Mouse (Mus musculus): ENCODE measurements around the gene Kcnip1. TPM values are rescaled to one million over a fixed set of nuclear protein-coding genes. Genes with fewer than 3 reads are reported as not detected.

Kcnip1 gene
- total and polyA plus RNA-seq, 2 experiments from 2014 or later = 0.05 TPM; not detected in 1

GRCm38 (mm10) chr11:33598986-33599385 is 394.0 kb downstream of the Kcnip1 start, which contains the start of gene D130052B06Rik:
D130052B06Rik (plus strand) TSS chr11:33599302.
- Histone ChIP-seq H3K27ac (ENCODE audit: low read depth) (no peak within 1 kb of the TSS), H3K4me1 (ENCODE audit: control insufficient read depth, insufficient read depth) (no peaks in the 10 kb centered on the region), H3K4me2 (ENCODE audit: low read depth, low read length) (no peak within 1 kb of the TSS), H3K27me3 (ENCODE audit: control insufficient read depth, insufficient read depth, low read length) (no peaks in the 10 kb centered on the region), H3K4me3 (ENCODE audit: low read depth, low read length) (no peak within 1 kb of the TSS), H3K9me3 (replicated peaks; ENCODE audit: control insufficient read depth, low read length) (no peaks in the 10 kb centered on the region), H3K36me3 (replicated peaks; ENCODE audit: control insufficient read depth, insufficient read depth, low read length) (no peaks in the 10 kb centered on the region), H3K9ac (replicated peaks; ENCODE audit: low read depth, low read length) (no peak within 1 kb of the TSS)
- TF ChIP-seq CTCF (IDR thresholded peaks at IDR 0.05; ENCODE audit: low read depth) (no peak), EP300 (IDR thresholded peaks at IDR 0.05; ENCODE audit: low read depth) (no peak)
- DNase-seq (ENCODE audit: low spot score) (no peak), ATAC-seq (ENCODE audit: insufficient read depth, low read depth) (no peak)
- 71% methylated on average over 4 of the region's 4 CpGs for WGBS

- Histone ChIP-seq H3K27me3 (ENCODE audit: control insufficient read depth, insufficient read depth, low read length) (no peaks in the 10 kb centered on the region), H3K4me3 (ENCODE audit: low read depth, low read length) (no peak overlapping the region), H3K4me1 (ENCODE audit: control insufficient read depth, insufficient read depth) (no peaks in the 10 kb centered on the region), H3K4me2 (ENCODE audit: low read depth, low read length) (no peak overlapping the region), H3K36me3 (replicated peaks; ENCODE audit: control insufficient read depth, insufficient read depth, low read length) (no peaks in the 10 kb centered on the region), H3K9me3 (replicated peaks; ENCODE audit: control insufficient read depth, low read length) (no peaks in the 10 kb centered on the region), H3K27ac (ENCODE audit: low read depth) (no peak overlapping the region), H3K9ac (replicated peaks; ENCODE audit: low read depth, low read length) (no peak overlapping the region)
- DNase-seq (ENCODE audit: low spot score) (no peak), ATAC-seq (ENCODE audit: insufficient read depth, low read depth) (no peak)
- TF ChIP-seq CTCF (IDR thresholded peaks at IDR 0.05; ENCODE audit: low read depth) = no peak
- WGBS = 65% methylated on average over 4 of the region's 4 CpGs
These were observed 396.3 kb downstream of the Kcnip1 start for GRCm38 (mm10) chr11:33596655-33597054.

- 76% methylated on average over 4 of the region's 4 CpGs for WGBS
- TF ChIP-seq EP300 (IDR thresholded peaks at IDR 0.05; ENCODE audit: low read depth) (no peak), CTCF (IDR thresholded peaks at IDR 0.05; ENCODE audit: low read depth) (no peak)
- H3K36me3 ChIP-seq (replicated peaks; ENCODE audit: control insufficient read depth, insufficient read depth, low read length) = no peaks in the 10 kb centered on the region
- H3K27me3 ChIP-seq (ENCODE audit: control insufficient read depth, insufficient read depth, low read length) = no peaks in the 10 kb centered on the region
- no peak overlapping the region for H3K4me2 ChIP-seq (ENCODE audit: low read depth, low read length)
- no peak overlapping the region for H3K4me3 ChIP-seq (ENCODE audit: low read depth, low read length)
- ATAC-seq (ENCODE audit: insufficient read depth, low read depth) (no peak), DNase-seq (ENCODE audit: low spot score) (no peak)
- no peaks in the 10 kb centered on the region for H3K4me1 ChIP-seq (ENCODE audit: control insufficient read depth, insufficient read depth)
- no peak overlapping the region for H3K27ac ChIP-seq (ENCODE audit: low read depth)
- H3K9ac ChIP-seq (replicated peaks; ENCODE audit: low read depth, low read length) = no peak overlapping the region
- no peaks in the 10 kb centered on the region for H3K9me3 ChIP-seq (replicated peaks; ENCODE audit: control insufficient read depth, low read length)
These were observed 400.1 kb downstream of the Kcnip1 start for GRCm38 (mm10) chr11:33592826-33593225.

DNA sequence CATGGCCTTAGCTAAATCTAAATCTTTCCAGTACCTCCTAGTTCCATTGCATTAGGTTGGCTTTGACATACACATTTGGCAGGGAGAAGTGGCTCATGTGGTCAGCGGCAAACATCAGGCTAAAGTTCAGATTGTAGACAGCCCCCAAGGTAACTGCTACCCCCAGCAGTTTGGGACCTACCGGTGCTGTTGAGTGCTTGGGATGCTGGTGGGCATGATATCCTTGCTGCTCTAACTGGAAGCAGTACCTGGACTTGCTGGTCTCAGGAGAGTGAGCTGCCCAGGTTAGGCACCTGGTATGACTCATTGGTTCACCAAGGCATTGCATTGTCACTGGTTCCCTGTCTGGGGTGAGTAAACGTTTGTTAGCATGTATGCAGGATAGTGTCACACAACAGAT is 402.2 kb downstream of the Kcnip1 start:
- H3K4me3 ChIP-seq (ENCODE audit: low read depth, low read length) = no peak overlapping the region
- no peak for TF ChIP-seq EP300 (IDR thresholded peaks at IDR 0.05; ENCODE audit: low read depth)
- TF ChIP-seq CTCF (IDR thresholded peaks at IDR 0.05; ENCODE audit: low read depth) = no peak
- no peak overlapping the region for H3K9ac ChIP-seq (replicated peaks; ENCODE audit: low read depth, low read length)
- no peaks in the 10 kb centered on the region for H3K36me3 ChIP-seq (replicated peaks; ENCODE audit: control insufficient read depth, insufficient read depth, low read length)
- H3K4me2 ChIP-seq (ENCODE audit: low read depth, low read length) = no peak overlapping the region
- no peaks in the 10 kb centered on the region for H3K27me3 ChIP-seq (ENCODE audit: control insufficient read depth, insufficient read depth, low read length)
- H3K4me1 ChIP-seq (ENCODE audit: control insufficient read depth, insufficient read depth) = no peaks in the 10 kb centered on the region
- ATAC-seq (ENCODE audit: insufficient read depth, low read depth) = no peak
- no peak for DNase-seq (ENCODE audit: low spot score)
- 74% methylated on average over 3 of the region's 3 CpGs for WGBS
- H3K27ac ChIP-seq (ENCODE audit: low read depth) = no peak overlapping the region
- no peaks in the 10 kb centered on the region for H3K9me3 ChIP-seq (replicated peaks; ENCODE audit: control insufficient read depth, low read length)

- Histone ChIP-seq H3K4me2 (ENCODE audit: low read depth, low read length) (no peak overlapping the region), H3K4me1 (ENCODE audit: control insufficient read depth, insufficient read depth) (no peaks in the 10 kb centered on the region), H3K9me3 (replicated peaks; ENCODE audit: control insufficient read depth, low read length) (no peaks in the 10 kb centered on the region), H3K36me3 (replicated peaks; ENCODE audit: control insufficient read depth, insufficient read depth, low read length) (no peaks in the 10 kb centered on the region), H3K27me3 (ENCODE audit: control insufficient read depth, insufficient read depth, low read length) (no peaks in the 10 kb centered on the region), H3K27ac (ENCODE audit: low read depth) (no peak overlapping the region), H3K9ac (replicated peaks; ENCODE audit: low read depth, low read length) (no peak overlapping the region), H3K4me3 (ENCODE audit: low read depth, low read length) (no peak overlapping the region)
- DNase-seq (ENCODE audit: low spot score) (no peak), ATAC-seq (ENCODE audit: insufficient read depth, low read depth) (no peak)
- no peak for TF ChIP-seq EP300 (IDR thresholded peaks at IDR 0.05; ENCODE audit: low read depth)
- no peak for TF ChIP-seq CTCF (IDR thresholded peaks at IDR 0.05; ENCODE audit: low read depth)
- 69% methylated on average over 6 of the region's 6 CpGs for WGBS
These were observed 406.3 kb downstream of the Kcnip1 start for GRCm38 (mm10) chr11:33586614-33587013.

DNA sequence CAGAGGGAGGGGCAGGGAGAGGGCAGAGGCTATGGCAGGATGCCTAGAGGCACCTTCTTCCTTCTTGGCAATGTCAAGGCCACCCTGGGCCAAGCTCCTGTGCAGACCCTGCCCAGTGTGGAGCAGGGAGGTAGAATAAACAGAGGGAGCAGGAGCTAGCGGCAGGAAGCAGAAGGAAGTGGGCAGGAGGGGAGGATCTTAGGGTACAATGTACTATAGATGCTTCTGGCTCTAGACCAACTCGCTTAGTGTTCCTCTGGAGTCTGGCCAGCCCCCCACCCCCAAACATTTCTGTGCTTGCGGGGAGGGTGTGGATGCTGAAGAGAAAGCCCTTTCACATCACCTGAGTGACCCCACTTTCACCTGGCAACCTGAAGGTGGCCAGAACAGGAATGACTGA is 413.3 kb downstream of the Kcnip1 start:
- ATAC-seq (ENCODE audit: insufficient read depth, low read depth) (no peak), DNase-seq (ENCODE audit: low spot score) (no peak)
- no peaks in the 10 kb centered on the region for H3K36me3 ChIP-seq (replicated peaks; ENCODE audit: control insufficient read depth, insufficient read depth, low read length)
- H3K27ac ChIP-seq (ENCODE audit: low read depth) = no peak overlapping the region
- no peak overlapping the region for H3K9ac ChIP-seq (replicated peaks; ENCODE audit: low read depth, low read length)
- H3K9me3 ChIP-seq (replicated peaks; ENCODE audit: control insufficient read depth, low read length) = no peaks in the 10 kb centered on the region
- 38% methylated on average over 3 of the region's 3 CpGs for WGBS
- H3K4me1 ChIP-seq (ENCODE audit: control insufficient read depth, insufficient read depth) = no peaks in the 10 kb centered on the region
- H3K4me3 ChIP-seq (ENCODE audit: low read depth, low read length) = no peak overlapping the region
- no peaks in the 10 kb centered on the region for H3K27me3 ChIP-seq (ENCODE audit: control insufficient read depth, insufficient read depth, low read length)
- TF ChIP-seq EP300 (IDR thresholded peaks at IDR 0.05; ENCODE audit: low read depth) (no peak), CTCF (IDR thresholded peaks at IDR 0.05; ENCODE audit: low read depth) (no peak)
- no peak overlapping the region for H3K4me2 ChIP-seq (ENCODE audit: low read depth, low read length)

Other genes starting within 250 kb of the Kcnip1 start
- gene Kcnmb1, start 30.1 kb downstream of the Kcnip1 start, total RNA-seq (2014; rRNA removed; ENCODE audit: low replicate concordance) = 1.5 and 1.6 TPM in 2 replicates
- 0.41 and 0.44 TPM in 2 replicates for gene Kcnmb1, start 30.1 kb downstream of the Kcnip1 start, polyA plus RNA-seq (2015; fragmentation: Nextera tagmentation; extraction: Ambion mirVana)
- gene Lcp2, start 53.8 kb upstream of the Kcnip1 start, total RNA-seq (2014; rRNA removed; ENCODE audit: low replicate concordance) = 0.08 and 1.6 TPM in 2 replicates
- 0.63 and 0.88 TPM in 2 replicates for gene Lcp2, start 53.8 kb upstream of the Kcnip1 start, polyA plus RNA-seq (2015; fragmentation: Nextera tagmentation; extraction: Ambion mirVana)
- not detected in 2 replicates for gene 4930469K13Rik, start 105.4 kb upstream of the Kcnip1 start, total RNA-seq (2014; rRNA removed; ENCODE audit: low replicate concordance)
- not detected in 2 replicates for gene 4930469K13Rik, start 105.4 kb upstream of the Kcnip1 start, polyA plus RNA-seq (2015; fragmentation: Nextera tagmentation; extraction: Ambion mirVana)
- gene Foxi1, start 214.9 kb upstream of the Kcnip1 start, total RNA-seq (2014; rRNA removed; ENCODE audit: low replicate concordance) = not detected in 2 replicates
- gene Foxi1, start 214.9 kb upstream of the Kcnip1 start, polyA plus RNA-seq (2015; fragmentation: Nextera tagmentation; extraction: Ambion mirVana) = not detected in 2 replicates